Mouse (Mus musculus) left cerebral cortex, adult 18-20 months (tissue): ENCODE data around the gene Rbak. TPM values are rescaled to one million over a fixed set of nuclear protein-coding genes. Genes with fewer than 3 reads are reported as not detected.
A peak's percentile ranks its signal among the peaks of the same experiment; 100 is the strongest.
"Not testable (repeated sequence)": the region's sequence is repeated elsewhere in the genome, so short reads cannot be mapped to it uniquely, and the experiment has no call there.

Experiments
- DNase-seq, 2 experiments: peaks; one replicate each; pipeline ENCODE4 v3.0.0; 2021 to 2022; ENCODE audit warnings: low spot score in 2 of 2, mixed read lengths in 1 of 2
- microRNA-seq, 2 experiments: library from miRNA; unstranded; fragments of <30 nt; microRNA quantifications; one replicate each; pipeline ENCODE4 v1.2.0; 2021
- total RNA-seq, 2 experiments: library from RNA; stranded (reverse); gene quantifications; 2 replicates each; pipeline ENCODE4 v1.2.3; 2021

The Rbak gene
- total RNA-seq, 2 experiments from 2014 or later, result 11.8 to 13.6 TPM

DNA sequence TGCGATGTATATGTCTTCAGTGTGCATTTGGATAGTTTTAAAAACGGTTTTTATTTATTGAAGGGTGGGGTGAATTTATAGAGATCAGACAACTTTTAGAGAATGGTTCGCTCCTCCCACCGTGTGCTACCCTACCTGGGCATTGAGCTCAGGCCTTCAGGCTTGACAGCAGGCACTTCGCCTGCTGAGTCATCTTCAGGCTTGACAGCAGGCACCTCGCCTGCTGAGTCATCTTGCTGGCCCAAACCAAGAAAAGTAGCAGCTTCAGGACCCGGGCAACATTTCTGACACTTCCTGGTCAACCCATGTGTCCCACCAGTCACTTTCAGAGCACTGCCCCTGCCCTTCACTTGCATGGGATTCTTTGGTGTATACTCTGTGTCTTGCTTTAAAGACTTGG is 45.5 kb downstream of the Rbak start:
- DNase-seq, result no peak

- DNase-seq, result not testable (repeated sequence)
Observed at GRCm38 (mm10) chr5:143134216-143135010, 46.2 kb downstream of the Rbak start.

DNA sequence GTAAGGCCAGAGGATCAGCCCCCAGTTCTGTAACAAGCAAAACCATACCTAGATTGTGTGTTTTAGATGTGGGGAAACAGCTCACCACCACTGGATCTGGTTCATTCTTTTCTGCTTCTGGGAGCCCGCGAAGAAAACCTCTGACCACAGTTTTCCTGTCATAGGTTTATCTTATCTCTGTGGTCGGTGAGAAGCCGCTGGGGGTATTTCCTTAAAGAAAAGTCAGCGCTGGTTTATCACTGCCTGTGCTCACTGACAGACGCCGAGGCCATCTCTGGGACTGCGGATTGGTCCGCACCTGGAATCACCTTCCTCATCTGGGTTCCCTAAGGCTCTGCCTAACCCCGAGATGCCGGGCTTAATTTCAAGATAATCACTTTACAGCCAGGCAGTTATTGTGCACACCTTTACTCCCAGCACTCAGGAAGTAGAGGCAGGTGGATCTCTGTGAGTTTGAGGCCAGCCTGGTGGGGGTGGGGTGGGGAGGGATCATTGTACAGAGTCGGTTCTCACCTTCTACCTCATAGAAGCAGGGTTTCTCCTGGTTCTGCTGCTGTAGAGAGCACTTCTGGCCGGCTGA is 47.5 kb downstream of the Rbak start:
- DNase-seq, result no peak

- no peak for DNase-seq
Observed at GRCm38 (mm10) chr5:143130342-143130741, 50.2 kb downstream of the Rbak start.

GRCm38 (mm10) chr5:143129101-143129500 is 51.5 kb downstream of the Rbak start:
- DNase-seq, result no peak

- no peak for DNase-seq
Observed at GRCm38 (mm10) chr5:143127837-143128236, 52.7 kb downstream of the Rbak start.

DNA sequence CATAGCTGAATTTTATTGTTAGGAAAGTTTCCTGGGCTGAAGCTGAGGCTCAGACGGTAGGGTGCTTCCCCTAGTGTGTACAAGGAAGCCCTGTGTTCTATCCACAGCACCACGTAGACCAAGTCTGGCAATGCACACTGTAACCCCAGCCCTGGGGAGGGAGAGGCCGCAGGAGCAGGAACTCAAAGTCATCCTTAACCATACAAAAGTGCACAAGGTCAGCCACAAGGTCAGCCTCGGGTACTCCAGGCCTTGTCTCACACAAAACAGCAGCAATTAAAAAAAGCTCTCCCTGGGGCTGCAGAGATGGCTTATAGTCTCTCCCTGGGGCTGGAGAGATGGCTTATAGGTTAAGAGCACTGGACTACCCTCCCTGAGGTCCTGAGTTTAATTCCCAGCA is 53.7 kb downstream of the Rbak start:
- DNase-seq, result no peak

- DNase-seq, result no peak
Observed at GRCm38 (mm10) chr5:143126089-143126488, 54.5 kb downstream of the Rbak start.

DNA sequence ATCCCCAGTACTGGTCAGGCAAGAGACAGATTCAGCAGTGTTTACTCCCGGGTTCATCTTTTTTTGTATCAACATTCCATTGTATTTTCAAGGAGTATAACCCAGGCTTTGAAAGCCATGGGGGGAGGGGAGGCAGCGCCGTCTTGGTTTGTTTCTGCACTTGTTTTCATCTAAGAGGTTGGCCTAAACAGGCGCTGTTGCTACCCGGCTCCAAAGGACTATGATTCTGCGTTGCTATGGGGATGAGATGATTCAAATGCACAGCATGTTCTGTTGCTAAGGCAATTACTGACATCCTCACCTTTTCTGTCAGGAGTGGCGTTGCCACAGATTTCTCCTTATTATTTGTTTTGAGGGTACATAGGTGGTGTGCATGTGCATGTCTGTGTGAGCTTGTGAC is 55.0 kb downstream of the Rbak start:
- DNase-seq, result peak; percentile 9 to 39

DNA sequence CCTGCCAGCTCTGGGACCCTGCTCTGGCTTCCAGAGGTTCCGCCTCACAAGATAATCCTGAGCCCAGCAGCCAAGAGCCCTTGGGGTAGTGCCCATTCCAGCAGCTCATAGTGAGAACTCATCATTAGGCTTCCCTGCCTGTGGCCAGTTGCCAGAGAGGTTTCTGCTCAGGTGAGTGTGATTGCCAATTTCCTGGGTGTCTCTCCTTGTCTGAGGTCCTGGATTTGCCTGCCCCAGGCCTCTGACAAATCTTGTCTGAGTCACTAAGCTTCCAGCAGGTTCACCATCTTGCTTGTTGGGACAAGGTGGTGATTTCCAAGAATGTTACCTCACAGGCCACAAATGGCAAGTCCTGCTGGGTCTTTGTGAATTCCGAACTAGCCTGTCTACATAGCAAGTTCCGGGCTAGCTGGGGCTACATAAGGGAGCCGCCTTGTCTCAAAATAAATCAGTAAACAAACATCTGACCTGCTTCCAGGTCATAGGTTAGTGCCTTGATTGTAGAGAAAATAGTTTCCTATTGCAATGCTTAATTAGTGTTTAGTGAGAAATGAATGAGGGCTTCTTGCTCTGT is 55.7 kb downstream of the Rbak start:
- no peak for DNase-seq

GRCm38 (mm10) chr5:143122673-143123072 is 57.9 kb downstream of the Rbak start:
- no peak for DNase-seq

Small RNA genes lying within 50 kb of the gene (microRNA-seq; reads per million reads assigned to microRNA genes)
- 0 reads per million in 2 experiments for gene Gm44405

Other genes with a start within 250 kb of the Rbak start
- gene Fscn1, start 220.4 kb downstream of the Rbak start, total RNA-seq, result 100 to 1,000 TPM; 280 to 311 TPM
- gene Rnf216, start 67.8 kb downstream of the Rbak start, total RNA-seq, result 10 to 100 TPM; 45.1 to 45.2 TPM
- under 1 TPM; 0.07 to 0.23 TPM for gene Olfr718-ps1, start 33.2 kb downstream of the Rbak start, total RNA-seq
- not detected for gene Spdye4b, start 242 bp upstream of the Rbak start, total RNA-seq
- gene Spdye4a, start 46.1 kb upstream of the Rbak start, total RNA-seq, result not detected
- gene Zfp12, start 54.4 kb upstream of the Rbak start, total RNA-seq, result 10 to 100 TPM; 32.1 to 34.7 TPM
- gene Zfp316, start 89.2 kb upstream of the Rbak start, total RNA-seq, result 10 to 100 TPM; 22.3 to 25.3 TPM
- gene Zfp853, start 112.8 kb upstream of the Rbak start, total RNA-seq, result 1 to 10 TPM; 4.1 to 4.4 TPM
- gene E130309D02Rik, start 134.6 kb upstream of the Rbak start, total RNA-seq, result 10 to 100 TPM; 25.4 to 27.7 TPM
- 10 to 100 TPM; 37.1 to 41.7 TPM for gene Zdhhc4, start 148.5 kb upstream of the Rbak start, total RNA-seq
- 1 to 10 TPM; 3.9 to 4.0 TPM for gene Grid2ip, start 176.6 kb upstream of the Rbak start, total RNA-seq
- 10 to 100 TPM; 37.4 to 39.9 TPM for gene Kdelr2, start 223.1 kb upstream of the Rbak start, total RNA-seq